Mouse (Mus musculus) 3134 (cell line): ENCODE measurements around the gene Apoa2.
"Not testable (repeated sequence)": the region's sequence is repeated elsewhere in the genome, so short reads cannot be mapped to it uniquely, and the experiment has no call there.

Source experiments
- DNase-seq: peaks from one replicate; pipeline ENCODE4 v3.0.0-alpha.2; 2011; ENCODE audit warnings: low spot score; ENCODE audit not compliant: insufficient read length; ENCODE audit errors: extremely low read depth

Apoa2 gene

DNA sequence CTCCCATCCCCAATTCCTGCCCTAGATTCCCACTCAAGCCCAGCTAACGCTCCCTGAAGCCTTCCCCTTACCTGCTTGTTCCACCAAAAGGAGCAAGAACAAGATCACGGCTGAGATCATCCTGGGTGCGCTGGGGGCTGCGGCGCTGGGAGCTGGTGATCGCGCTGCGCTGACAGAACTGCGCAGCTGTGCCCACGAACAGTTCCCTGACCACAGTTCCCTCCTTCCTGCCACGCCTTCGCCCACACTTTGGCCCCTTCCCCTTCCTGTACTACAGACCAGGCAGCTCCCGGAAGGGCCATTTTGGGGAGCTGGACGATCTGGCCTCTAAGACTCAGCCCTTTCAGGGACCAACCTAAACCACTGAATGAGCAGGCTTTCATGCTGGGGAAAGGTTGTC, 9.3 kb downstream of the Apoa2 start, which contains the start of gene Fcer1g:
Fcer1g (minus strand) TSS at position 240 of the 400 bp plus-strand sequence.
- DNase-seq: no peak

DNA sequence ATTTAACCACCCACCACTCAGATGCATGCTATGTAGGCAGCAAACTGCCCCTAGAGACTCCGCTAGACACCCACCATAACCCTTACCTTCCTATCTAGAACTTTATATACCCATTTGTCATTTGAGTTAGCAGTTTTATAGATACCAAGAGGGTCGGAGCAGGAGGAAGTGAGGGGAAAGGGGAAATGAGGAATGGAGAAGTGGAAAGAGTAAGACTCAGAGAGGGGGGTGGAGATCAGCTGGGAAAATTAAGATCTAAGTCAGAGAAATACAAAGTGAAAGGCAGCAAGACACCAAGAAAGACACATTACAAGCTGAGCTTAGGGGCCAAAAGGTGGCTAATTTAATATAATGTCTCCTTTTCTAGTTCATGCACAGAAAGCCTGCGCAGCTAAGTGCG, 9.7 kb downstream of the Apoa2 start:
- no peak for DNase-seq

DNA sequence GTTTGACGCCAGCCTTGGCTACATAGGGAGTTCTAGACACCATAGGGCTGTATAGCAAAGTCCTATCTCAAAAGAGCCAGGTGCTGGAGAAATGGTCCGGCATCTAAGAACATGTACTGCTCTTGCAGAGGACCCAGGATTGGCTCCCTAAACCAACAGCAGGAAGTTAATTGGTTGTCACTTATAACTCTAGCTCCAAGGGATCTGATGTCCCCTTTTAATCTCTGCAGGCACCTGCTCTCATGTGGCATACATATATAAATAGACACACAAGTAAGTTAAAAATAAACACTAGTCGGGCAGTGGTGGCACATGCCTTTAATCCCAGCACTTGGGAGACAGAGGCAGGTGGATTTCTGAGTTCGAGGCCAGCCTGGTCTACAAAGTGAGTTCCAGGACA, 10.9 kb downstream of the Apoa2 start:
- no peak for DNase-seq

DNA sequence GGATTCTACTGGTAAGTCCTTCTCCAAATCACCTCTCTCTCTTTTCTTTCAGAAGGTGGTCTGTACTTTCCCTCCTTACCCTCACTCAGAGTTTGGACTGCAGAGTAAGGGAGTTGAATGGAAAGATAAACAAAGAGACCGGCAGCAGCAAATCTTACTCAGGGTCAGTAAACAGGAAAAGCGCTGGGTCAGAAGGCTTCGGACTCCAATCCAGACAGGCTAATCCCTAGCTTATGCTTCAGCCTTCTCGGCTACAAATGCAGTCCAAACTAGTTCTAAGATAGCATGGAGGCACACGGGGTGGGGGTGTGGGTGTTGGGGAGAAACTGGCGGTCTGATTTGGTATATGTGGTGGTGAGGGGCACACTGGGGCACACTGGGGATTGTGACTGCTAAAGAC, 12.6 kb downstream of the Apoa2 start:
- no peak for DNase-seq

DNA sequence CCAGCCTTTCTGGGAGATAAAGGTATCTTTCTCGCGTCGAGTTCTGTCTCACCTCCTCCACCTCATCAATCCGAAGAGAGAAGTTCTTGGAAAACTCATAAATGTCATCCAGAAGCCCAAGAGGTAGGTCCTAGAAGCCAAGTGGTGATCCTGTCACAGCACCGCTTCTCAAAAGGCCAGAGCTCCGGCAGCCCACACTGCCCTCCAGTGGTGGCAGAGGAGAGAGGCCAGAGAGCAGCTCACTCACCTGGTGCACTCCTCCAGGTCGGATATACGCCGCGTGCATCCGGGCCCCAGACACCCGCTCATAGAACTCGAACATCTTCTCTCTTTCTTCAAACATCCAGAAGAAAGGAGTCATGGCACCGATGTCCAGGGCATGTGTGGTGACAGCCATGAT, 13.6 kb downstream of the Apoa2 start:
- DNase-seq: peak; percentile 28

DNA sequence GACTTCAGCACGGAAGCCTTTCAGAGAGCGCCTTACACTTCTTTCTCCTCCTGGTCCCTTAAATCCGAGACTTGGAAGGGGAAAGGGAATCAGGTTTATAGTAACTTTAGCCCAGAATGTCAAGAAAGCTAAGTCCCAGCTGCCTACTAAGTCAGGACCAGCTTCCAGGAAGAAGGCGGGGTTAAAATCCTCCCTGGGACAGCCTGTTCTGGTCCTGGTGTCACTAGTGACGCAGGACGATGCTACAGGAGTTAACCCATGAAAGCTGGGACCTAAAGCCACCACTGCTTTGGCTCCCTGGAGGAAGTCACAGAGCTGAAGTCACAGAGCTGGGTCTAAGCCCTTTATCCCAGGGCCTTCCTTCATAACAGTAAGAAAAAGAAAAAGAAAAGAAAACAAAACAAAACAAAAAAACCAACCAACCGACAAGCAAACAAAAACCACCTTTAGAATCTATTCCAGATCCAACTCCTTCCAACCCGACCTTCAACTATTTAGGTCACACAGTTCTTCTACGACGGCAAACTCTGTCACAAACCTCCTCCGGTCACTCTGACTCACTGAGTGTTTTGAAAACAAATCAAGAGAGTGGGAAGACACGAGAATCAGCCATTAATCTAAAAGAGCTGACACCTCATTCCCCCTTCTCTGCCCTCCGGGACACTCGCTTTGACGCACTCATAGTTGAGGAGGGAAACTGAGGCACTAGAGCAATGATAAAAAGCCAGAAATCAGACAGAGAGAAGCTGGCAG, 15.3 kb downstream of the Apoa2 start:
- DNase-seq: no peak

DNA sequence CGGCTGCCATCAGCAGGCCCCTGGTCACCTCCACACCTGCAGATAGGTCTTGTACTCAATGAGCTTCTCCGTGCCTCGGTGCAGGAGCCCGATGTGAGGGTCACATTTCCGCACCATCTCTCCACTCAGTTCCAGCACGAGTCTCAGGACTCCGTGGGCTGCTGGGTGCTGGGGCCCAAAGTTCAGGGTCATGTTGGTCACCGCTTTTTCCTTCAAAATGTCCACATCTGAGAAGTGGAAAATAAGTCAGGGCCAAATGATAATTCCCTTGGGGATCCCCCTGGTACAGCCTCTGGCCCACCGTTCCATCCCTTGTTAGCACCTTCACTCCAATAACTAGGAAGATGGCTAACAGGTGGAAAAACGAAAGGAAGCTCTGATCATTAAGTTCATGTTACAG, 16.1 kb downstream of the Apoa2 start:
- no peak for DNase-seq

DNA sequence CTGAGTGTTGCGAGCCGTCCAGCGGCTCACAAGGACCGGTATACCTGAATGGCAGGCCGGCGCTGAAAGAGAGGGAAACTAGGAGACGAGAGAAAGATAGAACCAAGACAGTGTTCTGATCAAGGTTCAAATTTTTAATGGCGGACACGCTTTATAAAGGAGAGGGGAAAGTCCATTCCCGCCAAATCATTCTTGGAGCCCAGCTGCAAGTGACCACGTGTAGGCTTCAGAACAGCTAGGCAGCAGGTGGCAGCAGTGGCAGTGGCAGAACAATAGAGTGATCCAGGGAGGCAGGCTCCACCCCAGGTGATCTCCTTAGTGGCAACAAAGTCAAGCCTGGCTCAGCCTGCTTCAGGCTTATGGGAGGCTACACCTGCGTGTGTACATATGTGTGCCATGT, 17.1 kb downstream of the Apoa2 start:
- DNase-seq: not testable (repeated sequence)

DNA sequence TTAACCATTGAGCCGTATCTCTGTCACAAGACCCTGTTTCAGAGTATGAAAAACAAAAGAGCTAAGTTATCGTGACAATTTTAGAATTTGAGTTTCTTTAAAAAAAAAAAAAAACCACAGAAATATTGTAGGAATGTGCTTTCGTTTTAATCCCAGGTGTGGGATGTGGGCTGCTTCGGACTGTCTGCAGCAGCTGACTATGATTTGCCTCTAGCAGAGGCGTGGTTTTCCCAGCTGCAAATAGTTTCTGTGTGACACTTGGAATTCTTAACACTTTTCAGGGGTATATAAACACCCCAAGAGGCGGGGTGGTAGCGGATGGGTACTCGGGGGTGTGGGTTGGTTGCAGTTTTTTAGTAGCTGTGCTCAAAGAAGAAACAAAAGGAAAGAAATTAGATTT, 20.5 kb downstream of the Apoa2 start:
- no peak for DNase-seq

DNA sequence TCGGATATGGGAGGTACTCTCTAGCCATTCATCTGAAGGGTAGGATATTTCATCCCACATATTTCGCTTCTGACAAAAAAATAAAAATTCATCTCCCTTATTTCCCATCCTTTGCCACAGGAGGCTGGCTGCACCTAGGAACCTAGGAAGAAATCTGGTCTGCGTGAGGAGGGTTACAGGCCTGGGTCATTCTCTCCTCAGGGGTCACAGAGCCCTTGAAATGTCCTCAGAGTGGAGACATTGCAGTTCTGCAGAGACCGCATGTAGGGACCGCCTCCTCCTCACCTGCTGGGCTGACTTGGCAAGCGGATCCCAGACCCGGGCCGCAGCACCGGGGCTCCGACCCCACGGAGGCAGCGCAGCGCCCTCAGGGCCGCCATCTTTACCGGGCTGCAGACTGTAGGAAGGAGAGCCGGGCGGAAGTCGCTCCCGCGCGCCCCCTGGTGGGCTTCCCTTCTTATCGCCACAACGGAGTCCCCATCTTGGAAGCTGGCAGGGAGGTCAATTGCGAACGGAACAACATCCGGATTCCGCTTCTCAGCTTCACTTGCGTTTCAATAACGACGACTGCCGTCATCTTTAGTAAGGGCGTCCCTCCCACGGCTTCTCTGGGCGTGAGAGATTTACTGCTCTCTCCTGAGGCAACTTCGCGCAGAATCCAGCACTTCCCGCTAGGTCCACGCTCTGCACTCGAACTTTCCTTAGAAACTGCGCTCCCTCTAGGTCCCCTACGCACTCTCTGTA, 22.0 kb downstream of the Apoa2 start:
- DNase-seq: peak; percentile 97

DNA sequence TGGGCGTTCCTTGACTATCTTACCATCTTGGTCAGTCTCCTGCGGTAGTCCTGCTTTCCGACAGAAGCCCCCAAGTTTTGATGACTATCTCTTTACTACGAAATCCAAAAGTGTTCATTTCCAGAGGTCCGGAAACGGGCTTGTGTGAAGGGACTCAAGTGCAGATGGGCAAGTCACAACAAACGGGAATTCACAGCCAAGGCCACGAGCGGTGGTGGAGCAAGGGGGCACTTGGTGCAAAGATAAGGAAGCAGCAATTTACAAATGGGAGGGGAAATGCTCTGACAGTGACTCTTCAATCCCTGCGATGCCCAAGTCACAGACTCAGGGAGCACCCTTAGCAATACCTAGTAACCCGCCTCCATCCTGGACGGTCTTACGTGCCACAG, 22.6 kb downstream of the Apoa2 start:
- DNase-seq: no peak

DNA sequence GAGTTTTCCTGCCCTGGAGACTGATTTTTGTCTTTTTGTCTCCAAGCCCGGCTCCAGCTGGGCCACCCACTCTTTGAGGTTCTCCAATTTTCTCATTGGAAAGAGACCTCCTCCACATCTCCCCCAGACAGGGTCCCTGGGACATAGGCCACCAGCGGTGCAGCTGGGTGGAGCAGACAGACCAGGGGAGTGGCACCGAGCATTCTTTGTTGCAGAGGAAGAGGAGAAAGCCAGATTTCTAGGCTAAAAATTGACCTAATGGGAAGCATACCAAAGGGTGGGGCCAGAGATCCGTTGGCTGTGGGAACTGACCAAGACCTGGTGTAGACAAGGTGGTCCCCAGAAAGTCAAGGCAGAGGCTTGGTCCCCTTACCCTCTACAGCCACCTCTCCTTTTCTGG, 23.1 kb downstream of the Apoa2 start:
- no peak for DNase-seq

DNA sequence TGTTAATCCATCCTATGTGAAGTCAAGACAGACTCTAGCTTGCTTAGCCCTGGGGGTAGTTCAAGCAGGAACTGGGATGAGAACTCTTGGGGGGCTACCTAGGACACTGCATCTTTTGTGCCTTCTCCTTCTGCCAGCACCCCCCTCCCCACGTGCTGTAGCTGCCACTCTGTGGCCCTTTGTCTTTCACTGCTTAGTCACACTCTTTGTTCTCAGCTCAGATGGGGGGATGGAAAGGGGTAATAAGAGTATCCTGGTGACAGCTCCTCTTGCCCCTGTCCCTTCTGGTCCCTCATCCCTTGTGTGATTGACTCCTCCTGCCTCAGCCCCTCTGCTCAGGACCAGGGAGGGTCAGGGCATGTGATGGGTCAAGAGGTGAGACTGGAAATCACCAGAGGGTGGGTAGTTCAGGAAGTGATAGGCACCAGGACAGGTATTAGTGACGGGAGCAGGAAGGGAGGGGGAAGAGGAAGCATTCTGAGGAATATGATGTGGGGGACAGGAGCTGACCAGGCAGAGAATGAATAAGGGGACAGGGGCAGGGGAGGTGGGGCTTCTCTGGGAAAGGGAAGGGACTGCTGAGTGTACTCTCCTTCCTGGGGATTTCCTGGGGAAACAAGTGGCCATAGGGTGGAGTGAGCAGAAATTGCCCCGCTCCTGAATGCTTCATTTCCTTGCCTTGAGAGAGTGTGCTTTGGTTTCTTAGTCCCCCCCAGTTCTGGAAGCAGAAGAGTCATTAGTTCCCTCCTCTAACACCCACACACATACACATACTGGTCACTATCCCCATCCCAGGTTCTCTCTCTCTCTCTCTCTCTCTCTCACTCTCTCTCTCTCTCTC, 23.8 kb downstream of the Apoa2 start:
- DNase-seq: no peak

DNA sequence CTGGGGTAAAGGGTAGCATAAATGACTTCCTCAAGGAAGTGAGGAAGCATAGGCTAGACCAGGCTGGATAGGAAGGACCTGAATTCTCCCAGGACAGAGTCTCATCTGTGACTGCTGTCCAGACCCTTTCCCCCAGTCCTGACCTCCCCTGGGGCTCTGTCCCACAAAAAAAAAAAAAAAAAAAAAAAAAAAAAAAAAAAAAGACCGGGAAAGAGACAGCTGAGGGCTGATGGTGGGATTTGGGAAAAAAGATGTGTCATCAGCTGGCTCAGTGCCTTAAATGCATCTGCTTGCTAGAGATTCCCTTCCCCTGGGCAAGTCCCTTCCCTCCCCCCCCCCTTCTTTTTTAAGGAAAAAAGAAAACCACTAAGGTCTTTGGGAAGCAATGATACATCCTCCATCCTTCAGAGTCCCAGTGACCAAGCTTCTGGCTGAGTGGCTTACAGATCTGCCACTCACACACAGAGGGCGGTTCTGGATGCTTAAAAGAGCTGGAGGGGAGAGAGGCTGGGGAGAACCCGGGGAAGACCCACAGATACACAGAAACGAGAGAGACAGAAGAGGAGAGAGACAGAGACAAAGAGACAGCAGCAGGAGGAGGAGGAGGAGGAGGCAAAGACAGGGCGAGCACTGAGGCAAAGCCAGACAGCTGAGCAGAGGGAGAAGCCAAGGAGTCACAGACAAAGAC, 25.2 kb downstream of the Apoa2 start, which contains the start of gene Adamts4:
Adamts4 (plus strand) TSS at position 509 of the 688 bp plus-strand sequence.
- DNase-seq: peak; percentile 68

DNA sequence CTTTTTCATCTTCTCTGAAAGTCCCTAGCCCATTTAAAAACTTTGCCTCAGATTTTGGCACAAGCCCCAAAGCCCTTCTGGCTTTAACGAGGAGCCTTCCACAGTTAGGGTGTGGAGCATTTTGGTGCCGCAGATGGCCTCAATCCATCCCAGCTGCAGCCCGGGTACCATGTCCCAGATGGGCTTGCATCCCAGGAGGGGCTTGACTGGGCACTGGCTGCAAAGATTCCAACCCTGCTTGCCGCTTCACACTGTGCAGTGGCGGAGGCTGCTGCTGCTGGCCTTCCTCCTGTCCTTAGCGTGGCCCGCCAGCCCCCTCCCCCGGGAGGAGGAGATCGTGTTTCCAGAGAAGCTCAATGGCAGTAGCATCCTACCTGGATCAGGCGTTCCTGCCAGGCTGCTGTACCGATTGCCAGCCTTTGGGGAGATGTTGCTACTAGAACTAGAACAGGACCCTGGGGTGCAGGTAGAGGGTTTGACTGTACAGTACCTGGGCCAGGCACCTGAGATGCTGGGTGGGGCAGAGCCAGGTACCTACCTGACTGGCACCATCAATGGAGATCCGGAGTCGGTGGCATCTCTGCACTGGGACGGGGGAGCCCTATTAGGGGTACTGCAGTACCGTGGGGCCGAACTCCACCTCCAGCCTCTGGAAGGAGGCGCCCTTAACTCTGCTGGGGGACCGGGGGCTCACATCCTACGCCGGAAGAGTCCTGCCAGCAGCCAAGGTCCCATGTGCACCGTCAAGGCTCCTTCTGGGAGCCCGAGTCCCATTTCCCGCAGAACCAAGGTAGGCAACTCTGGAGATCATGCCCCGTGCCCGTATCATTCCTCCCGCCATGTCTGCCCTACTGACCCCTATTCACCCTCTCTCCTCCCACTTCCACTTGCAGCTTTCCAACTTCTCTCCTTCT, 26.1 kb downstream of the Apoa2 start, which contains the start of gene Ndufs2:
Ndufs2 (minus strand) TSS at position 709 of the 914 bp plus-strand sequence.
- DNase-seq: no peak

DNA sequence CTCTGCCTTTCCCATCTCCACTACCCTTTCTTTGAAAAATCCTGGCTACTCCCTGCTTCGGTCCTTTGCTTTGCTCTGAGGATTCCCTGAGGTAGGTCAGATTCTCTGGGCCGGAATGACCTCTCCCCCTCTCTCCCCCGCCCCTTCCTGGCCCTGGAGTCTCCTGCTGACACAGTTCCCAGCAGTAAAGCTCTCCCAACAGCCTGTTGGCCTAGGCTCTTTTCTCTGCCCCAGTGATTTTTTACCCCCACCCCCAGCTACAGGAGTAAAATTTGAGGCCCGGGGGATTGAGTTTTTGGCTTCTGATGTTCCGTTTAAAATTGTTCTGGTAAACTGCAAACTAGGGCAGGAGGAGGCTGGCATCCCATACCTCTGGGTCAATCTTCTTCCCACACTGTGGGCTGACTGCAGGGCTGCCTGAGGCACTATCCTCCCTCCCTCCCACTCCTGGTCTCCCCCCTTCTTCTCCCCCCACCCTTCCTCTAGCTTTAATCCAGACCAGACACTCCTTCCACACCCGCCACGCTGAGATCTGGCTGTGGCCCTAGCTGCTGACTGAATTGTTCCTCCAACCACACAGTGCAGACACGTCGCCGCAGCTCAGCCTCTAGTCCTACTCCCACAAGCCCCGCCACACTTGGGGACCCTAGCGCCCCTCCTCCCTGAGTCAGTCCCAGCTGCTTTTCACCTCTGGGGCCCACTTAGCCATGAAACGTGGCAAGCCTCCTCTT, 26.9 kb downstream of the Apoa2 start:
- DNase-seq: no peak

DNA sequence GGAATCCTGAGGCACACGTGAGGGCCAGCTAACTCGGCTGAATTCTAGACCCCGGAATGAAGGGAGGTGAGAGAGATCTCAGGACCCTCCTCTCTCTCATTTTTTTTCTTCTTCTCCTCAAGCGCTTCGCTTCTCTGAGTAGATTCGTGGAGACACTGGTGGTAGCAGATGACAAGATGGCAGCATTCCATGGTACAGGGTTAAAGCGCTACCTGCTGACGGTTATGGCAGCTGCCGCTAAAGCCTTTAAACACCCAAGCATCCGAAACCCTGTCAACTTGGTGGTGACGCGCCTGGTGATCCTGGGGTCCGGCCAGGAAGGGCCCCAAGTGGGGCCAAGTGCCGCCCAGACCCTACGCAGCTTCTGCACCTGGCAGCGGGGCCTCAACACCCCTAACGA, 27.6 kb downstream of the Apoa2 start:
- no peak for DNase-seq

DNA sequence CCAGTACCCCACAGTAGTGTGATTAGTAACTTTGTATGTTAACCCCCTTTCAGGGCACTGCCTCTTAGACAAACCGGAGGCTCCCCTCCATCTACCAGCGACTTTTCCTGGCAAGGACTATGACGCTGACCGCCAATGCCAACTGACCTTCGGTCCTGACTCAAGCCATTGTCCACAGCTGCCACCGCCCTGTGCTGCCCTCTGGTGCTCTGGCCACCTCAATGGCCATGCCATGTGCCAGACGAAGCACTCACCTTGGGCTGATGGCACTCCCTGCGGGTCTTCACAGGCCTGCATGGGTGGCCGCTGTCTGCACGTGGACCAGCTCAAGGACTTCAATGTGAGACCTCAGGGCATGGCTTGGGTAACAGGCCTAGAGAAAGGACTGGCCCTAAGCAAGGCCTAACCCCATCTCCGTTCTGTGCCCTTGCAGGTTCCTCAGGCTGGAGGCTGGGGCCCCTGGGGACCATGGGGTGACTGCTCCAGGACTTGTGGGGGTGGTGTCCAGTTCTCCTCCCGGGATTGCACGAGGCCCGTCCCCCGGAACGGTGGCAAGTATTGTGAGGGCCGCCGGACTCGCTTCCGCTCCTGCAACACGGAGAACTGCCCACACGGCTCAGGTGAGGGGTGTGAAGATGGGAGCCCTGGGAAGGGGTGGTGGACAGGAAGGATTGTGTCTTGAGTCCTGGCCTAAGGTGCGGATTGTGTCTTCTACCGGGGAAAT, 31.4 kb downstream of the Apoa2 start:
- no peak for DNase-seq
